Comparison of ENCODE assay signal across 8 mouse cellular contexts in genomic region chr16:11984271-11984791, GRCm38 (mm10). TPM values are rescaled to one million over a fixed set of nuclear protein-coding genes. Genes with fewer than 3 reads are reported as not detected.
DNase-seq lines count a peak whose midpoint lies in the region; ATAC-seq and TF ChIP-seq lines count a peak whose summit lies in the region.

No protein-coding gene starts in this region.

- 0 out of 2 replicates have a peak, but pooled peaks have one; percentile 15 for TF ChIP-seq CTCF in intestine, postnatal 0 days (IDR thresholded peaks at IDR 0.05; ENCODE audit: low read depth)

- peak overlapping the region; percentile 16; the same call in 1 of the 2 replicates for H3K9ac ChIP-seq in lung, embryonic 15.5 days
- H3K9ac ChIP-seq in forebrain, embryonic 14.5 days (ENCODE audit: low read length): peak overlapping the region; percentile 65
- peak overlapping the region; percentile 3; the same call in 1 of the 2 replicates for H3K9ac ChIP-seq in intestine, postnatal 0 days (ENCODE audit: low read depth, low read length)

- no peak for DNase-seq in lung, adult 18-20 months
- peak; percentile 52 for DNase-seq in embryo, embryonic 10 days (ENCODE audit: low spot score)
- DNase-seq in forebrain, embryonic 14.5 days (ENCODE audit: low spot score): peak; percentile 54
- DNase-seq in lung, postnatal 4 days: peak; percentile 11 to 35
- peak; percentile 5 for DNase-seq in yolk sac, embryonic 10.5 days (ENCODE audit: low spot score)
- DNase-seq in natural killer cell, adult 2 months (ENCODE audit: low spot score in 2 of 2): no peak

- H3K4me1 ChIP-seq in lung, embryonic 15.5 days: peaks cover 17% of the 10 kb centered on the region
- peaks cover 4% of the 10 kb centered on the region; the same call in 1 of the 2 replicates for H3K4me1 ChIP-seq in forebrain, embryonic 14.5 days (ENCODE audit: control insufficient read depth, insufficient read depth, low read length)
- no peaks in the 10 kb centered on the region for H3K4me1 ChIP-seq in intestine, postnatal 0 days (replicated peaks; ENCODE audit: control insufficient read depth, insufficient read depth, low read length)

- H3K27ac ChIP-seq in lung, embryonic 15.5 days: no peak overlapping the region
- no peak overlapping the region for H3K27ac ChIP-seq in forebrain, embryonic 14.5 days (ENCODE audit: low read depth, low read length)
- H3K27ac ChIP-seq in intestine, postnatal 0 days (ENCODE audit: low read depth, low read length): no peak overlapping the region

- under 1% methylated on average over 70 of the region's 76 CpGs for WGBS in lung, embryonic 15.5 days
- WGBS in forebrain, embryonic 14.5 days: 2% methylated on average over 44 of the region's 76 CpGs
- WGBS in intestine, postnatal 0 days: 2% methylated on average over 69 of the region's 76 CpGs

- H3K27me3 ChIP-seq in lung, embryonic 15.5 days: peaks cover 85% of the 10 kb centered on the region
- peaks cover 34% of the 10 kb centered on the region for H3K27me3 ChIP-seq in forebrain, embryonic 14.5 days (replicated peaks; ENCODE audit: control insufficient read depth, insufficient read depth, low read length)
- peaks cover 63% of the 10 kb centered on the region for H3K27me3 ChIP-seq in intestine, postnatal 0 days (replicated peaks; ENCODE audit: control insufficient read depth, insufficient read depth, low read length)

- no peaks in the 10 kb centered on the region for H3K36me3 ChIP-seq in lung, embryonic 15.5 days
- no peaks in the 10 kb centered on the region for H3K36me3 ChIP-seq in forebrain, embryonic 14.5 days (ENCODE audit: control insufficient read depth, insufficient read depth, low read length)
- H3K36me3 ChIP-seq in intestine, postnatal 0 days (ENCODE audit: control insufficient read depth, insufficient read depth): no peaks in the 10 kb centered on the region

- H3K9me3 ChIP-seq in lung, embryonic 15.5 days: no peaks in the 10 kb centered on the region
- no peaks in the 10 kb centered on the region for H3K9me3 ChIP-seq in forebrain, embryonic 14.5 days (replicated peaks; ENCODE audit: control insufficient read depth, low read length)
- H3K9me3 ChIP-seq in intestine, postnatal 0 days (ENCODE audit: control insufficient read depth): no peaks in the 10 kb centered on the region

- peak overlapping the region; percentile 45 for H3K4me3 ChIP-seq in lung, embryonic 15.5 days
- H3K4me3 ChIP-seq in forebrain, embryonic 14.5 days (ENCODE audit: low read depth, low read length): peak overlapping the region; percentile 59
- H3K4me3 ChIP-seq in intestine, postnatal 0 days (ENCODE audit: low read depth, low read length): peak overlapping the region; percentile 41

- H3K4me2 ChIP-seq in lung, embryonic 15.5 days: peak overlapping the region; percentile 82
- H3K4me2 ChIP-seq in forebrain, embryonic 14.5 days (ENCODE audit: low read length): peak overlapping the region; percentile 95
- peak overlapping the region; percentile 78 for H3K4me2 ChIP-seq in intestine, postnatal 0 days (replicated peaks; ENCODE audit: low read depth)

- ATAC-seq in lung, embryonic 15.5 days (ENCODE audit: borderline replicate concordance, extremely low read depth, low FRiP score, low TSS enrichment): peak; percentile 40; the same call in 1 of the 2 replicates
- peak; percentile 78 for ATAC-seq in forebrain, embryonic 14.5 days
- no peak for ATAC-seq in intestine, postnatal 0 days

RNA-seq across cellular contexts. Expression of gene Shisa9, which starts 0.4 kb away (rescaled TPM):
- polyA plus RNA-seq in lung, embryonic 15.5 days (2015; fragmentation: Nextera tagmentation; extraction: Ambion mirVana): 2.5 and 2.9 TPM in 2 replicates
- polyA plus RNA-seq in forebrain, embryonic 14.5 days (2014; fragmentation: Nextera tagmentation; extraction: Ambion mirVana): 6.0 and 7.6 TPM in 2 replicates
- 0.37 and 0.78 TPM in 2 replicates for polyA plus RNA-seq in intestine, postnatal 0 days (2015; fragmentation: Nextera tagmentation; extraction: Ambion mirVana)

Comparison
In these comparisons a context has a peak if more than half of its experiments do, and no peak if none do; other contexts are left out.
1. DNase-seq: peak in embryo, embryonic 10 days (single experiment), forebrain, embryonic 14.5 days (single experiment), lung, postnatal 4 days (2 of 2) and yolk sac, embryonic 10.5 days (single experiment); none in lung, adult 18-20 months (0 of 2) and natural killer cell, adult 2 months (0 of 2).
2. H3K9ac ChIP-seq: peak in every context shown above with its lines; median percentile 65 in forebrain, embryonic 14.5 days; 16 in lung, embryonic 15.5 days; 3 in intestine, postnatal 0 days.
3. Peak in every context shown above with its lines, with median percentiles within 50 percentile points of each other: H3K4me2 ChIP-seq and H3K4me3 ChIP-seq.